Mouse (Mus musculus): ENCODE results near the gene Scp2.

- TF ChIP-seq ZNF384 (IDR thresholded peaks at IDR 0.05; ENCODE audit: low read depth, low read length) = no peak
- no peak for TF ChIP-seq MAFK (IDR thresholded peaks at IDR 0.05; ENCODE audit: insufficient read depth, low read depth, low read length)
Observed at GRCm38 (mm10) chr4:107996418-107996986, 148.3 kb downstream of the Scp2 start.

Measured in ES-E14 (cell line).